Mouse (Mus musculus): ENCODE results near the gene St6galnac3. TPM values are rescaled to one million over a fixed set of nuclear protein-coding genes. Genes with fewer than 3 reads are reported as not detected.

The St6galnac3 gene
- polyA plus RNA-seq, 1 experiment, result 13.5 TPM

DNA sequence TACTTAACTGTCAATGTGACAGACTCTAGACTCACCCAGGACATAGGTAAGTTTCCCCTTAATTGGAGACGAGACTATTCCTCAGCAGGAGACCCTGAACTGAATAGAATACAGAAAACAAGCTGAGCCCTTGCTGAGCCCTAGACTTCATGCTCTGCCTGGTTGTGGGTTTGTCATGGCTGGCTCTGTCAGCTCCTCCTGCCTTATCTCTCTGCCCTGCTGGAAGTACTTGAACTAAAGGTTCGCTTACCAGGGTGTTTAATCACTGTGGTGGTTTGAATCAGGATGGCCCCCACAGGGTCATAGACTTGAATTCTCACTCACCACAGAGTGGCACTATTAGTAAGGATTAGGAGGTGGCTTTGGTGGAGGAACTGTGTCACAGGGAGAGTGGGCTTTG lies 125.8 kb downstream of the St6galnac3 start:
- DNase-seq (ENCODE audit: extremely low spot score in 1 of 2, low spot score in 1 of 2), result no peak

DNA sequence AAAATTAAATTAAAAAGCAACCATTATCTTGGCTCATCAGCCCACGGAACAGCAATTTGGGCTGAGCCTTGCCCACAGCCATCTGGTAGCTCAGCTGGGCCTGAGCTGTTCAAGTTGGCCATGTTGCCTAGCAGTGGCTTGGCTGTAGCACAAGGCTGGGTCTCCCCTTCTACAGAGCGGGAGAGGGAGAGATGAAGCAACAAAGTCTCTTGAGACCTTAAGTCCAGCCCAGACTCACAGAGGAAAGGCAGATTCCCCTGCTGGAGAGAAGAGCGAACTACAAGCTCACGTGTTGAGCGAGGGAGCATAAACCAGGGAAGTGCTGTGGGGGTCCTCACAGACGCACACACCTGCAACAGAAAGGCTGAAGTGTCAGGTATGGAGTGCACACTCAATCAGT lies 126.3 kb downstream of the St6galnac3 start:
- DNase-seq (ENCODE audit: extremely low spot score in 1 of 2, low spot score in 1 of 2), result no peak

DNA sequence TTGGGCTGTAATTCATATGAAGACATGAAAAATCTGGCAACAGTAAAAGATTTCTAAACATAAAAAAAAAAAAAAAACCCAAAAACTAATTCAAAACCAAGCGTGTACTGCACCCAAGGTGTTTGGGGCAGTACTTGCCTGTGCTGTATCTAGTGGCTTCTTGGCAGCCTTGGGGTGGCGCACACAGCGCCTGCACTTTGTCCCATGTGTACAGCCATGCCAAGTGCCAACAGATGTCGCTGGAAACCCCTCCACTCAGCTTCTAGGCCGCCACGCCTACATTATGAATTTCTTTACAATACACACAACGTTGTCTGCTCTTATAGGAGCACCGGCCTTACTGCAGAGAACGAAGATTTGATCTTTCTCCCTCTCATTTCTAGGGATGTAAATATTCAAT lies 130.4 kb downstream of the St6galnac3 start:
- no peak for DNase-seq (ENCODE audit: extremely low spot score in 1 of 2, low spot score in 1 of 2)

DNA sequence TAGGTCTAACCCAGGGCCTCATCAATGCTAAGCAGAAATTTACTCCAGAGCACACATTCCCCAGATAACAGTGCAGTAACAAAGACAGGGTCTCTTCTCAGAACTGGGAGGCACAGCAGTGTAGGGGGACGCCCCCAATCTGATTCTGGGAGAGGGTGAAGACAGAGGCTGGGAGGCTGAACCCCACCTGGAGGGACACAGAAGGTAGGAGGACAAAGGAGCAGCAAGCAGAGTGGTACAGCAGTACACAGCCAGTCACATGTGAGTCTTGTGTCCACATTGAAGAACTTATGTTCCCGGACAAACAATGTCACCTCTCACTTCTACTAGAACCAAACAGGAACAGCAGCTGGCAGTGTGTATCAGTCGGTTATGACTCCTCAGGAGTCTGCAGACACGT lies 131.0 kb downstream of the St6galnac3 start:
- DNase-seq (ENCODE audit: extremely low spot score in 1 of 2, low spot score in 1 of 2), result no peak

DNA sequence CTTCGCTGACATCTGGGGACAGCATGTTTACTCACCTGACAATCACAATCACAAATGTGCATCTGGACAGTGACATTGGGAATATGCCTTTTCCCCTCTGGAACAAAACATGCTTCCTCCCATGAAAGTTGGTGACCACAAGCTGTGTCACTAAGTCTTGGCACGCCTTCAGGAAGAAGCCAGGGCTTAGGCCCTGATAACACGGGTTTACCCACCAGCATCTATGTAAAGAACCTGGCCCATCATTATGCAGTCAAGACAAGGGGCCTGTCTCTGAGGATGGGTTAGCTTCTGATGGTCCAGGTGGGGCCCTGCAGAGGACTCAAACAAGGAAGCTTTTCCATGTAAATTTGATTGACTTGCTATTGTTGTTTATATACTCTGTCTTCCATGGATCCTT lies 131.9 kb downstream of the St6galnac3 start:
- DNase-seq (ENCODE audit: extremely low spot score in 1 of 2, low spot score in 1 of 2), result no peak

DNA sequence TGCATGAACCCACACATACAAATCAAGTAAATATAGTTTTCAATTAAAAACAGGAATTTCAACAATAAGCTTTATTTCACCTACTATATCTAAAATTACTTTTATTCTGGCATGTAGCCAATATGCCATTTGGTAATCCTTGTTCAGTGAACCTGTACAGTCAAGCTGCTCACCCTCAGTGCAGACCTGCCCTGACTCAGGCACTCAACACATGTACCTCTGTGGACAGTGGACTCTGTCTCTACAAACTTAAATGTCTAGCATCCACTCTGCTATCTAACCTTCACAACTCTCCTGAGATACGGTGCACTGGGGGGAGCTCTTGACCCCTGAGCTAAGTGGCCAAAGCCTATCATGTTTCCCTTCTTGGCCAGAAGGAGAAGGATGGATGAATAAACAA lies 137.4 kb downstream of the St6galnac3 start:
- no peak for DNase-seq (ENCODE audit: extremely low spot score in 1 of 2, low spot score in 1 of 2)

DNA sequence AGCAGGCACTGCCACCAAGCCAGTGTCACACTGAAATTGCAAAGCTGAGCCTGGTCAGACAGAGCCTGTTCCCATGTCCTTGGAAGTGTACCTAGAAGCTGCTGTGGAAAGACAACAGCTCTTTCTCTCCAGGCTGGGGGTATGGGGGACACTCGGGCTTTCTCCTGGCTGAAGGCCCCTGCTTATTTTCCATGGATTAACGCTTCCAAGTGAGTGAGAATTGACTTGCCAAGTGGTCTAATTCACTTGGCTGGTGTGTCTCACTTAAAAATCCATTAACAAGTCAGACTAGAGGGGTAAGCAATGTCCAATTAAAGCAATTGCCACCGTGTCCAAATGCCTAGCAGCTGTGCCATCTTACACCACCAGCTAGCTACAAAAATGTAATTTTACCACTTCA lies 140.1 kb downstream of the St6galnac3 start:
- DNase-seq (ENCODE audit: extremely low spot score in 1 of 2, low spot score in 1 of 2), result no peak

DNA sequence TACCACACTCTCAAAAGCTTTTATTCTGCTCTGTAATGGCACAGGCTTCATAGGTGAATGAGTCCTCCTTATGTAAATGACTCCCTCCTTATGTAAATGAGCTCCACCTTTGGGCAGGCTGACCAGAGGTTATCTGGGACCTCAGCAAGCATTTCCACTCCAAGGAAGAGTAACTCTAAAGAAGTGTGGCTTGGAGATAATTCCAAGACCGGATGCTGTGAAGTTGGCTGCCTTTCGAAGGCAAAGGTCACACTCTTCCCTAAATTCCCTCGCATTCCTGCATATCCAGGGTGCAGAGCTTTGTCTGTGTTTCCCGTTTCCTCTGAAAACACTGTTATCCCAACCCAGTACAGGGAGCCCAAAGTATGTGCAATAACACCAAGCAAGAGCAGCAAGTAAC lies 142.9 kb downstream of the St6galnac3 start:
- DNase-seq (ENCODE audit: extremely low spot score in 1 of 2, low spot score in 1 of 2), result no peak

DNA sequence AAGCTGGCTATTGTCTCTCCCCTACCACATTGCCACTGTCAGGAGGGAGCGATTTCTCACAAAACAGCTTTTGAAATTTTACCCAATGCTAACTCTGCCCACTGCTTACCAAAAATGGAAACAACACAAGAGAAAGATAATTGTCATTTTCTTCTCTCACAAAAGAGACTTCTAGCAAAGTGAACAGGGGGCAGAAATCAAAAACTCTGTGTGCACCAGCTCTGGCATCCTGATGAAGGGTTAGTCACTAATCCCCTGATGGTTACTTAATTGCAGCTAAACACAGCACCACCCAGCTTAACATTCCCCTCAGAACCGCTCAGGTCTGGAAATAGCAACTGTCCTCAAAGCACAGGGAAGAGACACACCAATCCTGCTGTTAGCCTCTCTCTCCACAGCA lies 144.3 kb downstream of the St6galnac3 start:
- DNase-seq (ENCODE audit: extremely low spot score in 1 of 2, low spot score in 1 of 2), result peak; percentile 15 to 50

DNA sequence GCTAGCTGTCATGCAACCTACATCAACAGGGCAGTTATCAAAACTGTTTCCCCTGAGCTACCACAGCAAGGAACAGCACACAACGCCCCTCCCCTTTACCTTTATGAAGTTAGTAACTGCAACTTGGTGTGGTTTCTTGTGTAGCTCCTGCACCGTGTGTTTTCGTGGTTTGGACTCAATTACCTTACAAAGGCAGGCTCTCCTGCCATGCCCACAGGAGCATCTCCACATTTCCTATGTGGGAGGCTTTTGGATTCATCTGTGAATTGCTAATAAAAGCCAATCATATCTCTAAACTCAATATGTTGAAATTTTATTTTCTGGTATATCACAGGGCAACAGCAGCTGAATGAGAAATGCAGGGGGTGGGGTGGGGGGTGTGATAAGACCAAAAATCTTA lies 144.8 kb downstream of the St6galnac3 start:
- no peak for DNase-seq (ENCODE audit: extremely low spot score in 1 of 2, low spot score in 1 of 2)

DNA sequence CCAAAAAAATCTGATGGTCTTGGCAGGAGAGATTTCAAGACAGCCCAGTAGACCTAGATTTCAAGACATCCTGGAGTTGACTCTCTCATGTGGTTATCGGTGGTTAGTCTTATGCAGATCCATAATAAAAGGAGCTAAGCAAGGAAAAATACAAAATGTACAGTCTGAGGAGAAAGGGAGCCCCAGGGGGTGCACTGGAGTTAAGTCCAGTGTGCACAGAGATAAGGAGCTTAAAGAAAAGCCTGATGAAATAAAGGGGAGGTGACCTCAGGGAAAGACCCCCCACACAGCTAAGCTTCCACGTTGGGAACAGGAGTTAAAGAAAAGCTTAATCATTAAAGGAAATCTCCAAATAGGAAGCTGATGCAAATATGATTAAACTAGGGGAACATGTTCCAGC lies 147.7 kb downstream of the St6galnac3 start:
- no peak for DNase-seq (ENCODE audit: extremely low spot score in 1 of 2, low spot score in 1 of 2)

DNA sequence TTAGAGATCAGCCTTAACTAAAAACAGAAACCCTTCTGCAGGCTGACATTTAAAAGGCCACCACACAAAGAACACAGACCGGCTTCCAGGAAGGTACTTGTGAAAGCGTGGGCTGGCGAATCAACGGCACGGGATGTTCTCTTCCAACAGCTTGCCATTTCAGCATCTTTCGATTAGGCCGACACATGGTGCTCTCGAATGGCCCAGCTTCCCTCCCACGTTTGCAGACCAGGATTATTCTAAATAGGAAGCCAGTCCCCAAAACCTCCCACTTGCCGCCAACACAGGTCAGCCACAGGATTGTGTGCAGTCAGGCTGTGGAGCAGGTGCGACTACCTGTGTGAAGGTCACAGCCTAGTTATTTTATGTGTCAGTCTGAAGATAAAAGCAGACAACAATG lies 153.8 kb downstream of the St6galnac3 start:
- DNase-seq (ENCODE audit: extremely low spot score in 1 of 2, low spot score in 1 of 2), result peak; percentile 67 to 69

DNA sequence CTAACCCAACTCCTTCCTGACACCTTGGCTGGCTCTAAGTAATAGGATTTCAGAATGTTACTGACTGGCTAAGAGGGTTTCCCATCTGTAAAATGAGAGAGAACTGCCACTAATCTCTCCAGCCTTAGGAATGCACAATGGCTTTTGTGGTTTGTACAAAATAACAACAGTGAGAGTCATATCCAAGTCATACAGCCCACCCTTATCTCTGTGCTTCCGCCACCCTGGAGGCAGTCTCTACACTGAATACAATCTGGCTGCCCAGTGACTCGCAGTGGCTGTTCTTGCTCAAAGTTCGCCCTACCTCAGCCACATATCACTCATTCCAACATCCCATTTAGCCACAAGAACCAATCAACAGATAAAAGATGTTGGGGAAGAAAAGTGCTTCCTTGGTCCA lies 156.2 kb downstream of the St6galnac3 start:
- DNase-seq (ENCODE audit: extremely low spot score in 1 of 2, low spot score in 1 of 2), result no peak

DNA sequence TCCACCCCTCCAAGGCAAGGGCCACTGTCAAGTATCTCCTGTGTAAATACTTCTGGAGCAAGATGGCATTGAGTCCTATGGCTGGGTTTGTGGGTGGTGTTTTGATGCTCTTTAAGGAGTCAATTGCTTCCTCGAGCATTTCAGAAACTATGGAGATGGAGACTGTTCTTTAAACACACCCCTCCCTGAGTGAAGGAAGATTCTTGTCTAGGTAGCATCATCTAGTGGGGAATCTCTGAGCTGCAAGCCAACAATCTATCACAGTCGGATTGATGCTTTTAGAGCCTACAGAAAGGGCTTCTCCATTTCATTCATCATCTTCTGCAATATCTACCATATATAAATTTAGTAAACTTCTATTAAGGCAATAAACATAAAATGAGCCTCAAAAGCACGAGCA lies 157.1 kb downstream of the St6galnac3 start:
- peak; percentile 21 to 71 for DNase-seq (ENCODE audit: extremely low spot score in 1 of 2, low spot score in 1 of 2)

DNA sequence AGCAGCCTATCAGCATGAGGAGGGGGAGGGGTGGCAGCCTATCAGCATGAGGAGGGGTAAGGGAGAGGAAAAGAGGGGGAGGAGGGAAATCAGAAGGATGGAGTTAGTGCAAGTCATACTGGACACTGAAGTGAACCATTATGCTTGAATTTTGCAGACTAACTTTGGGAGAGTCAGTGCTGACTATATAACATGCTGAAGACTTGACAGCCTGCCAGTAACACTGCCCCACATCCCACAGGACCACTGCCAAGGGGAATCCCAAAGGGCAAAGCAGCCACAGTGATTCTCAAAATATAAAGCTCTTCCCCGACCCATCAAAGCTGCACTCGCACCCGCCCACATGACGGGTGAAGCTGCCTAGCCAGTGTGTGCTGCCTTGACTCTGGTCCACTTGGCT lies 157.5 kb downstream of the St6galnac3 start:
- DNase-seq (ENCODE audit: extremely low spot score in 1 of 2, low spot score in 1 of 2), result no peak

DNA sequence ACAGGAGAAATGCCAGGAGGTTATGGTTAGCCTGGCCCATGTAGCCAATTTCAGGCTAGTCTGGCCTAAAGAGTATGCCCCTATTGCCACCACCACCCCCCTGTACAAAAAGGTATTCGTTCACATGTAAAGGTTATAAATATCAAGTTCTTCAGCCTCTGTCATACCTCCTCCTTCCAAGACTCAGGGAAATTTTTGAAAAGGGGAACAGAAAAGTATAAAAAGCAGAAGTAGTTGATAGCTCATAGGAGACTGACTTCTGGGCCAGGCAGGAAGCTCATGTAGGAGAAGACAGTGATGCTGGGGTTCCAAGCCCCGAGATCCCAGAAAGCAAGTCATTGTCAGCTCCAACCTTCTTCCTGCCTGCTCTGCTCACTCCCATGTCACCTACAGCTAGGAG lies 158.9 kb downstream of the St6galnac3 start:
- DNase-seq (ENCODE audit: extremely low spot score in 1 of 2, low spot score in 1 of 2), result no peak

DNA sequence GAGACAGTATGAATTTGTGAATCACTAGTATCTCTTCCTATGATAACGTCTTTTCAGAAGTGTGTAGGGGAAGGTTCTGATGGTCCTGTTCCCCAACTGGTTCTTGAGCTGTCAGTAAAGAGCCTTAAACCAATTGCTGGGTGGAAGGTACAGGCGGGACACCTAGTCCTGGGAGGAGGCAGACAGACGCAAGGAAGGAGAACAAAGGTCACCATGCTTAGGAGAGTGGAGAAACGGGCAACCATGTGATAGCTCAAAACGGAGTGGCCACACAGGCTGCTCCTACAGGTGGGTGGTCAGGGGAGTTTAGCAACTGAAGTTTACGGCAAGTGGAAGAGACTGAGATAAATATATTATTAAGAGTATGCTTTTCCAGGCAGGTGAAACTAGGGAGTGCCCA lies 164.1 kb downstream of the St6galnac3 start:
- no peak for DNase-seq (ENCODE audit: extremely low spot score in 1 of 2, low spot score in 1 of 2)

DNA sequence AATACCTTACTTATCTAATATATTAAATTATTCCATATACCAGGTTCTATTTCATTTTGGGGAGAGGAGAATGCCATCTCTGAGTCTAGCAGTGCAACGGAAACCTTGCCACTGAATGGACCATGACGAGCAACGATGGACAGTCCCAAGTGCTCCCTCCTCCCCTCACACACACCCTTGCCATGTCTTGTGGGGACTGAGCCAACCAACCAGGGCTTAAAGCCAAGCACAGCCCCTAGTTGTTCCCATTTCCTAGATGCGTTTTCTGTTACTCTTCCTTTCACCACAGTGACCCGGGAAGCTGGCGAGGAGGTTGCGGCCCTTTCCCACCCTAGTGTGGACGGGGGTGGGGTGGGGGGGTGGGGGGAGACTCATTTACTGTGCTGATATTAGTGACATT lies 165.4 kb downstream of the St6galnac3 start:
- no peak for DNase-seq (ENCODE audit: extremely low spot score in 1 of 2, low spot score in 1 of 2)

DNA sequence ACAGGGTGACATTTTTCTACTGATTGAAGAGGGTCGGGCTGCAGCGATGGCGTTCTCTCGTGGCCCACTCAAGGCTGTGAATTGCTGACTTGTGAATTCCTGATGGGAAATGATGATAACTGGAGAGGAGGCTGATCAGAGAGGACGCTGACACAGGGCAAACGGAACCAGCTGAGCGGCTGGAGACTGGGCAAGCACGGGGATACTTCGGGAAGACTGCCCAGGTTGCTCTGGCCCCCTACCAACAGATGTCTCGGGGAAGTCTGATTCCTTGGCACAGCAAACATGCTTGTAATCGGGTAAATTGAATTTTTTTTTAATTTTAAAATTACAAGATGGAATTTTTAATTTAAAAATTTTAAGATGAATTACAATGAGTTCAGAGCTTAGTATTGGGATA lies 168.4 kb downstream of the St6galnac3 start:
- no peak for DNase-seq (ENCODE audit: extremely low spot score in 1 of 2, low spot score in 1 of 2)

DNA sequence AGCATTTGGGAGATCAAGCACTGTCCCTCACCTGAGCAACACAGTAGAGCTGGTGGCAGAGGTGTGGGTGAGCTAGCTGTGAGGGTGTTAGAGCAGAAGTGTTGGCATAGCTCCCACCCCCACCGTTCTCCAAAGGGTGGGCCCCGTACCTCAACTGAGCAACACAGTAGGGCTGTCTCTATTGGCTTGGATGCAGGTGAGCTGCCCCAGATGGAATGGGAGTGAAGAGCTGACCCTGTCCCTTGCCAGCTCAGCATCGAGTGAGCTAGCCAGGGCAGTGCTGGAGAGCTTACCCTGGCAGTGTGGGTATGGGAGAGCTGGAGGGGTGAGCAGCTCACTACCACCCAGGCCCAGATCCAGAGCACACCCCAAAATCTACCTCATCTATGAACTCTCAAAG lies 171.3 kb downstream of the St6galnac3 start:
- DNase-seq (ENCODE audit: extremely low spot score in 1 of 2, low spot score in 1 of 2), result no peak

DNA sequence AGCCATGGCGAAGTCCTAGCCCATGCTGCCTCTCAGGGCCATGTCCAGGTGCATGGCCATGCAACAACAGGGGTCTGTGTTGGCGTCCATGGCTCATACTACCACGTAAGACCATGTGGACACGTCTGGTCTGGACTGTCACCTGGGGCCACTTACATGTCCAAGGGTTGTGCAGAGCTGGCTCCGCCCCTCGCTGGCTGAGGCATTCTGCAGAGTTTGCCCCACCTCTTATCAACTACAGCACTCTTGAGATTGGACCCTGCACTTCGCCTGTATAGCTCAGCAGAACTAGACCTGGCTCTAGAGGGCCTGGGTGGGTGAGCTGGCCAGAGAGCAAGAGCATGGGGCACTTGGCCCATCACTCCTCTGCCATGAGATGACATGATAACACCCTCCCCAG lies 171.7 kb downstream of the St6galnac3 start:
- DNase-seq (ENCODE audit: extremely low spot score in 1 of 2, low spot score in 1 of 2), result no peak

DNA sequence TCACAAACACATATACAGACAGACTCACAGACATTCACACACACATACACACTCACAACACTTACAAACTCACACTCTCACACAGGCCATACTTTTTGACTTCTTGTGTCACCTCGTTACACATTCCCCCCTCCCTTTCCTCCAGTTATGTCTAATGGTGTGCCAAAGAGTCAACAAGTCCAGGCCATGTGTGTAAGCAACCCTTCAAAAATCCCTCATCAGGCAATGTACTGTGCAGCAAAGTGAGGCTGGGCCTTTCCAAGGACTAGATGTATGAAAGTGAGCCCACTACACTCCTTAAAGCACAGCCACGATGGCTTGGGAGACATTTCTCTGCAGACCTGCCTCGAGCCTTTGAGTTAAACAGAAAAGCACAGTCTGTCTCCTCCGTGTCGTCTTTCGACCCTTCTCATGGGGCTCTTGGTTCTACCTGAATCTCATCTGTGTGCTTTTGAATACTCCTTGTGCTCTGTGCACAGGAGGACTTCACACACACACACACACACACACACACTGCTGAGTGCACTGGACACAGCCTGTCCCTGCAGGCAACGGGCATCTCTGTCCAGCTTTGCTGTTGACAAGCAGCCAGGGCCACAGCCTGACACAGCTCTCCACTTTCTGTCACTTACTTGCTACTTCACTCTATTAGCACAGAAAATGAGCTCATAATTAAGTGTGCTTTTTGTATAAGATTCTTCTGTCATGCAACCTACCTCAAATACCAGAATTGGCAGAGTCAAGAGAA lies 177.9 kb downstream of the St6galnac3 start:
- no peak for DNase-seq (ENCODE audit: extremely low spot score in 1 of 2, low spot score in 1 of 2)

DNA sequence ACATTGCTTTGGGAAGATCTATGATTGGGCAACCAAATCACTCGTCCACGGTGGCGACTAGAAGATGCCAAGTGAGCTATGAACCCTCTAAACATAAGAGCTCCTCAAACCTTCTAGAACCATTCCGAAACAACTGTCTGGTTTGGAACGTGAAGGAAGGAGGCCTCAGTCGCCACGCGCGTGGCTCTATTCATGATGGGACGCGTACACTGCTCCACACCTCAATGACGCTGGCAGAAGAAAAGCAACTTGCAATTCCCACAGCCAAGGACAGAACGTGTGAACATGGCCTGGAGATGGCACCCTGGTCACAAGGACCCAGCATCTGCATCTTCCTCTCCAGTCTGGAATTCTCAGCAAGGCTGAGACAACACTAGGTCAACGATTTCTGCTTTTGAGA lies 185.1 kb downstream of the St6galnac3 start:
- no peak for DNase-seq (ENCODE audit: extremely low spot score in 1 of 2, low spot score in 1 of 2)
